Mouse (Mus musculus) ES-Bruce4 (cell line): ENCODE data around the gene Trmt10a. TPM values are rescaled to one million over a fixed set of nuclear protein-coding genes. Genes with fewer than 3 reads are reported as not detected.

ENCODE experiments used
- H3K27ac ChIP-seq: 2 replicates; pipeline ENCODE4 v1.5.1; 2012; ENCODE audit warnings: low read length, inconsistent platforms; ENCODE audit not compliant: insufficient read depth
- H3K27me3 ChIP-seq: 2 replicates; pipeline ENCODE4 v1.6.1; 2012; ENCODE audit warnings: mild to moderate bottlenecking, low read length, inconsistent platforms; ENCODE audit not compliant: control insufficient read depth, poor library complexity, insufficient read depth, severe bottlenecking
- H3K36me3 ChIP-seq: 2 replicates; pipeline ENCODE4 v1.6.1; 2012; ENCODE audit warnings: inconsistent platforms, mild to moderate bottlenecking, low read length, moderate library complexity; ENCODE audit not compliant: control insufficient read depth, poor library complexity, insufficient read depth, severe bottlenecking
- H3K4me1 ChIP-seq: one replicate; pipeline ENCODE4 v1.8.1; 2011; ENCODE audit warnings: low read length; ENCODE audit not compliant: control insufficient read depth, insufficient read depth
- H3K4me3 ChIP-seq: 2 replicates; pipeline ENCODE4 v1.5.1; 2011; ENCODE audit warnings: low read depth, mild to moderate bottlenecking, low read length
- H3K9ac ChIP-seq: 2 replicates; pipeline ENCODE4 v1.6.1; 2012; ENCODE audit warnings: low read depth, mild to moderate bottlenecking, inconsistent platforms; ENCODE audit not compliant: poor library complexity, severe bottlenecking
- H3K9me3 ChIP-seq: replicated peaks from 2 replicates; pipeline ENCODE4 v1.6.1; 2012; ENCODE audit warnings: mild to moderate bottlenecking, low read length, inconsistent platforms; ENCODE audit not compliant: control insufficient read depth, poor library complexity, insufficient read depth, severe bottlenecking
- CTCF ChIP-seq: IDR thresholded peaks from one replicate; pipeline ENCODE4 v1.8.1; 2011; ENCODE audit warnings: low read depth, low read length
- EP300 ChIP-seq: IDR thresholded peaks from 2 replicates; pipeline ENCODE4 v1.6.1; 2011; ENCODE audit warnings: low read depth, low read length; ENCODE audit not compliant: insufficient read depth
- POLR2A ChIP-seq: IDR thresholded peaks from one replicate; pipeline ENCODE4 v1.8.1; 2011; ENCODE audit warnings: low read length; ENCODE audit not compliant: insufficient read depth
- polyA plus RNA-seq: library from polyadenylated mRNA; stranded (reverse); fragments of >200 nt; gene quantifications from 2 replicates; pipeline ENCODE4 v1.2.4, GENCODE M21; 2011; ENCODE audit warnings: low read depth; ENCODE audit not compliant: missing spikeins, insufficient read depth, insufficient read length

The Trmt10a gene
- polyA plus RNA-seq = 27.6 and 29.1 TPM in 2 replicates

DNA sequence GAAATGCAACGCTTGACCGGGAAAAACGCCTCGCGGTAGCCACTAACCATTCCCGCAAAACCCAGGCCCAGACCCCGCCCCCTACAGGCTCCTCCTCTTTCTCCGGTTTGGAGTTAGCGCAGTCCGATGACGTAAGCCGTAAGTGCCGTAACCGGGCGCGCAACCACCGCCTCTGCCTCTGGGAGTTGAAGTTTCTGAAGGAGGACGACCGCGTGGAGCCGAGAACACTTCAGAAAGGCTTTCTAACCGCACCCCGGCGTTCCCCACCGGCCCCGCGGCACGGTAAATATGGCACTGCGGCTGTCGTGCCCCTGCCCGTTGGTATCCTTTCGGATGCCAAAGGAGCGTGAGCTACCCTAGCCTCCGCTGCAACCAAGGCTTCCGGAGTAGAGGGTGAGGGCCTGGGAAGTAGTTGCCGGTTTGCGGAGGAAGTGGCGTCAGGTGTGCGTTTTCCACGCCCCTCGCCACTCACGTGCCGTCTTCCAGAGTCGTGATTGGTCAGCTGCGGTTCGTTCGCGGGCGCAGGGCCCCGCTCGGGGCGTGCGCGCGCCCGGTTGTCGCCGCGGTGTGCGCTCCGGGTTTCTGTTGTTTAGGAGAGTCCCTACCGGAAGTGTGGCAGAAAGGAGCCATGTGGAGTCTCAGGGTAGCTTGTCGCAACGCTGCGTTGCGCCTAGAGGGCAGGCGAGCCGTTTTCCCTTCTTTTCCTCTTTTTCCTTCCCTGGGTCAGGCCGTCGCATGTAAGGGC is at the start of gene Trmt10a:
Gene Trmt10a (plus strand): TSS at position 134 of the 745 bp plus-strand sequence.
- Histone ChIP-seq H3K36me3 (no peaks in the 10 kb centered on the region), H3K9me3 (no peaks in the 10 kb centered on the region), H3K4me1 (no peaks in the 10 kb centered on the region), H3K4me3 (peak within 1 kb of the TSS; percentile 84), H3K9ac (peak within 1 kb of the TSS; percentile 90), H3K27ac (peak within 1 kb of the TSS; percentile 99), H3K27me3 (no peaks in the 10 kb centered on the region)
- peak; percentile 44 for TF ChIP-seq POLR2A
- 0 out of 2 replicates have a peak, but pooled peaks have one; percentile 56 for TF ChIP-seq EP300
- no peak for TF ChIP-seq CTCF

DNA sequence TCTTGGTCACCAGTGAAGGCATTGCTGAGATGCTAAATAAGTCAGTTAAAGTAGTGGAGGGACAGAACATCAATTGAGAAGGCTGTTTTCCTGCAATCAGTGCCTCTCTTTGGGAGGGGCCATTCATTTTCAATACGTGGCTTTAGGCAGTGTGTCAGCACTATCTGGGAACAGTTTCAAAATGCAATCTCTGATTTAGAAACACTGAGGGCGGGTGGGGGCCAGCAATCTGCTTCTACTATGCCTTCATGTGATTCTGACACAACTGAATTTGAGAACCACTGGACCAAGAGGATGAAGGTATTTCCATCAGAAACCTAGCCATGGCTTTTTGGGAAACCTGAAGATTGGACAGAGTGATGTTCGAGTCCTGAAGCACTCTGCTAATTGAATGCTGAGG is 47.9 kb upstream of the Trmt10a start:
- H3K9ac ChIP-seq = no peak overlapping the region
- no peaks in the 10 kb centered on the region for H3K9me3 ChIP-seq
- H3K36me3 ChIP-seq = no peaks in the 10 kb centered on the region
- no peak for TF ChIP-seq CTCF
- H3K27ac ChIP-seq = no peak overlapping the region
- H3K4me3 ChIP-seq = no peak overlapping the region
- no peaks in the 10 kb centered on the region for H3K4me1 ChIP-seq
- no peaks in the 10 kb centered on the region for H3K27me3 ChIP-seq

DNA sequence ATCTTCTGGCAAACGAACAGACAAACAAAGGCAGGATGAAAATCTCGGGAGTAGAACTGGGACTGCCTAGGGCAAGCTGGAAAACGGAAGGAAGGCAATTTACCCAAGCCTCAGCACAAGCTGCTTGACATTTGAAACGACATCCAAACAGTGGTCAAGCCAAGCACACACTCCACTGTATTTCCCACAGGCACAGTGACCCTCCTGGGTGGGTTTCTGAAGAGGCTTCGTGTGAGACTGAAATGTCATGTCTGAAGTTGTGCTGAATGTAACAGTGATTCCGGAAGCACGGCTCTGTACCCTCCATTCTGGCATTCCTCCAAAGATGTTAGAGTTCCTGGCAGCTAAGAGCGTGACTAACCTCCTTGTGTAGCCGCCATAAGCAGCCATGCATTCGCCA is 47.5 kb upstream of the Trmt10a start:
- Histone ChIP-seq H3K36me3 (no peaks in the 10 kb centered on the region), H3K4me1 (no peaks in the 10 kb centered on the region), H3K27me3 (no peaks in the 10 kb centered on the region), H3K27ac (no peak overlapping the region), H3K9ac (no peak overlapping the region), H3K9me3 (no peaks in the 10 kb centered on the region), H3K4me3 (no peak overlapping the region)
- no peak for TF ChIP-seq POLR2A
- no peak for TF ChIP-seq CTCF
- TF ChIP-seq EP300 = no peak

DNA sequence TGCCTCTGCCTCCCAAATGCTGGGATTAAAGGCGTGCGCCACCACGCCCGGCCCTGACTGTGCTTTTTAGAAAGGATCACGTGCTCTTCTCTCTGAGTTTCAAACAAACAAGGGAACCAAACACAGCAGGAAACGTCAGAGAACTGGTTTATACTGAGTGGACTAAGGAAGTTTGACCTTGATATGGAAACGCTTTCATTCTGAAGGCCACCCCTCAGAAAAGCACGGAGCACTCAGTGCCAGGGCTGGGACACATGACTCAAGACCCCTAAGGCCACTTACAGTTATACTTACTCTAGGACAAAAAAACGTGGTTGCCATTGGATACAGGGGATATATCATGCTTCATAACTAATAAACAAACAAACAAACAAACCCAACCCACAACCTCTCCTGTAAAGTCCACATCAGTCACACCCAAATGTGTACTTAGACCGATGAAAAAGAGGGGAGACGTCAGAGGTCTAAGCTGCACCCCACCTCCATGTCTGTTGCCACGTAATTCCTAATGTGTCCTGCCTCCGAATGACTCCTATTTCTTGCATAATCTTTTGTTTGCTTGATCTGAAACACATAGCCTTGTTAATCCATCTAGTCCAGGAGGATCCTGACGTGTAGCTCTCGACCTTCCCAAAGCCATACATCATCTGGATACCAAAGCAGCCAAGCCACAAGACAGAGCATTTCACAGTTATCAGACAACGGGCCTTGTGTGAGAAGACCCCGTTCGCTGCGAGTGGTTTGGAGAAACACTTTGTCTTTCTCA is 46.8 kb upstream of the Trmt10a start:
- Histone ChIP-seq H3K4me3 (no peak overlapping the region), H3K27me3 (no peaks in the 10 kb centered on the region), H3K27ac (no peak overlapping the region), H3K9me3 (no peaks in the 10 kb centered on the region), H3K4me1 (no peaks in the 10 kb centered on the region), H3K36me3 (no peaks in the 10 kb centered on the region), H3K9ac (no peak overlapping the region)
- TF ChIP-seq EP300 = no peak
- TF ChIP-seq CTCF = no peak

DNA sequence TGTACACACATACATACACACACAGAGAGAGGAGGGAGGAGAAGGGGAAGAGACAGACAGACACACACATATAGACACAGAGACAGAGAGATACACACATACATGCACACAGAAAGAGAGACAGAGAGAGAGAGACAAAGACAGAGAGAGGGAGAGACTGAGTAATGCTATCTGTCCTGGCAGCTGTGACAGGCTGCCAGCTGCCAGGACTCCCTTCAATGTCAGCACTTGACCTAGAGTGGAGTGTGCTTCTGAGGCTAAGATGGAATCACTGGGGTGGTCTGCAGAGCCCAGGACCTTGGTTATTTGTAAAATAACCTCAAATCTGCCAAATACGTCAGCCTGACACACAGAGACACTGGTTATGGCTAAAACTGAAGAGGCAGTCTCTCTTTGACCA is 45.5 kb upstream of the Trmt10a start:
- Histone ChIP-seq H3K4me3 (no peak overlapping the region), H3K27me3 (no peaks in the 10 kb centered on the region), H3K9me3 (no peaks in the 10 kb centered on the region), H3K27ac (no peak overlapping the region), H3K9ac (no peak overlapping the region), H3K4me1 (no peaks in the 10 kb centered on the region), H3K36me3 (no peaks in the 10 kb centered on the region)
- no peak for TF ChIP-seq CTCF

DNA sequence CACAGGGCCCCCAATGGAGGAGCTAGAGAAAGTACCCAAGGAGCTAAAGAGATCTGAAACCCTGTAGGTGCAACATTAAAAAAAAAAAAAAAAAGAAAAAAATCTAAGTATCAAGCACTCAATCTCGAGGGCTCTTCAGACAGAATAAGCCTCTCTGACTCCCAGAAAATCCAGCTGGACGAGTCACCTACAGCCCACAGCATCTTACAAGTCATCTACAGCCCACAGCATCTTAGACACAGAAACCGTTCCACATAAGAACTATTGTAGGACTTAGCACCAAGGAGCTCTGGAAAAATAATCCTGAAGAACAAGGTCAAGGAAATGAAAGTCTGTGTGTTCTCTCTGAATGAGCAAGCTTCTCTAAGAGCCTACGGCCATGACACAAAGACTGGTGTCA is 41.3 kb upstream of the Trmt10a start:
- no peaks in the 10 kb centered on the region for H3K27me3 ChIP-seq
- no peak overlapping the region for H3K27ac ChIP-seq
- H3K9ac ChIP-seq = no peak overlapping the region
- TF ChIP-seq CTCF (no peak), EP300 (no peak), POLR2A (no peak)
- H3K36me3 ChIP-seq = no peaks in the 10 kb centered on the region
- H3K4me1 ChIP-seq = no peaks in the 10 kb centered on the region
- H3K9me3 ChIP-seq = no peaks in the 10 kb centered on the region
- no peak overlapping the region for H3K4me3 ChIP-seq
